Mouse (Mus musculus) erythroblast, embryonic 14.5 days (primary cell): Measurements from ENCODE around the gene Eva1a.

Experiments used
- GATA1 ChIP-seq: IDR thresholded peaks from 2 replicates; pipeline ENCODE4 v1.6.1; 2012; ENCODE audit warnings: low read length, inconsistent platforms, mixed read lengths
- TAL1 ChIP-seq: IDR thresholded peaks from 3 replicates; pipeline ENCODE4 v1.6.1; 2012; ENCODE audit warnings: low read length, inconsistent platforms, mixed read lengths

DNA sequence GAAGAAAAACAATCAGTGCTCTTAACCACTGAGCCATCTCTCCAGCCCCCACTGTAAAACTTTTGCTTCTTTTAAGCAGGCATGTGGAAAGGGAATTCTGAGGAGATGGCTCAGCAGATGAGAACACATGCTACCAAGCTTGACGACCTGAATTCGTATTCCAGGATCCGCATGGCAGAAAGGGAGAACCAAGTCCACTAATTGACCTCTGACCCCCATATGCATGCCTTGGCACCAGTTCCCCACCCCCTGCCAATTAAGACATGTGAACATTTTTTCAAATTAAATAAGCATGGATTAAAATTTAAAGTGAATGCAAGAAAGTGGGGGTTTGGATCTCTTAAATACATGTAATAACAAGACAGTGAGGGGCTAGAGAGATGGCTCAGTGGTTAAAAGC, 32.7 kb downstream of the Eva1a start:
- TF ChIP-seq GATA1 (no peak), TAL1 (no peak)
